Mouse (Mus musculus): ENCODE results near the gene Hoxa11. TPM values are rescaled to one million over a fixed set of nuclear protein-coding genes. Genes with fewer than 3 reads are reported as not detected.

Gene Hoxa11
- polyA plus RNA-seq, 1 experiment, result not detected

GRCm38 (mm10) chr6:52272766-52273655 is 27.4 kb upstream of the Hoxa11 start:
- H3K27me3 ChIP-seq (ENCODE audit: control insufficient read depth, insufficient read depth, low read length, poor library complexity, severe bottlenecking), result peaks cover 19% of the 10 kb centered on the region
- H3K4me3 ChIP-seq (ENCODE audit: low read depth, low read length), result peak overlapping the region; percentile 33
- H3K9me3 ChIP-seq (replicated peaks; ENCODE audit: control insufficient read depth, insufficient read depth, low read length, poor library complexity, severe bottlenecking), result no peaks in the 10 kb centered on the region
- no peaks in the 10 kb centered on the region for H3K4me1 ChIP-seq (ENCODE audit: control insufficient read depth, insufficient read depth, low read length)
- no peak overlapping the region for H3K9ac ChIP-seq (ENCODE audit: low read depth, poor library complexity, severe bottlenecking)
- H3K27ac ChIP-seq (ENCODE audit: insufficient read depth, low read length), result no peak overlapping the region
- H3K36me3 ChIP-seq (ENCODE audit: control insufficient read depth, insufficient read depth, low read length, poor library complexity, severe bottlenecking), result no peaks in the 10 kb centered on the region
- TF ChIP-seq EP300 (IDR thresholded peaks at IDR 0.05; ENCODE audit: insufficient read depth, low read depth, low read length) (no peak), CTCF (IDR thresholded peaks at IDR 0.05; ENCODE audit: low read depth, low read length) (no peak), POLR2A (IDR thresholded peaks at IDR 0.05; ENCODE audit: insufficient read depth, low read length) (no peak)

GRCm38 (mm10) chr6:52270494-52271480 is 25.2 kb upstream of the Hoxa11 start:
- H3K36me3 ChIP-seq (ENCODE audit: control insufficient read depth, insufficient read depth, low read length, poor library complexity, severe bottlenecking), result no peaks in the 10 kb centered on the region
- no peak overlapping the region for H3K4me3 ChIP-seq (ENCODE audit: low read depth, low read length)
- no peak overlapping the region for H3K27ac ChIP-seq (ENCODE audit: insufficient read depth, low read length)
- TF ChIP-seq EP300 (IDR thresholded peaks at IDR 0.05; ENCODE audit: insufficient read depth, low read depth, low read length) (no peak), CTCF (IDR thresholded peaks at IDR 0.05; ENCODE audit: low read depth, low read length) (peak; percentile 53), POLR2A (IDR thresholded peaks at IDR 0.05; ENCODE audit: insufficient read depth, low read length) (no peak)
- no peaks in the 10 kb centered on the region for H3K4me1 ChIP-seq (ENCODE audit: control insufficient read depth, insufficient read depth, low read length)
- H3K9ac ChIP-seq (ENCODE audit: low read depth, poor library complexity, severe bottlenecking), result no peak overlapping the region
- peaks cover 24% of the 10 kb centered on the region for H3K27me3 ChIP-seq (ENCODE audit: control insufficient read depth, insufficient read depth, low read length, poor library complexity, severe bottlenecking)
- H3K9me3 ChIP-seq (replicated peaks; ENCODE audit: control insufficient read depth, insufficient read depth, low read length, poor library complexity, severe bottlenecking), result no peaks in the 10 kb centered on the region

- no peaks in the 10 kb centered on the region for H3K4me1 ChIP-seq (ENCODE audit: control insufficient read depth, insufficient read depth, low read length)
- no peak overlapping the region for H3K4me3 ChIP-seq (ENCODE audit: low read depth, low read length)
- no peak overlapping the region for H3K9ac ChIP-seq (ENCODE audit: low read depth, poor library complexity, severe bottlenecking)
- TF ChIP-seq CTCF (IDR thresholded peaks at IDR 0.05; ENCODE audit: low read depth, low read length), result no peak
- TF ChIP-seq EP300 (IDR thresholded peaks at IDR 0.05; ENCODE audit: insufficient read depth, low read depth, low read length), result no peak
- TF ChIP-seq POLR2A (IDR thresholded peaks at IDR 0.05; ENCODE audit: insufficient read depth, low read length), result no peak
- no peak overlapping the region for H3K27ac ChIP-seq (ENCODE audit: insufficient read depth, low read length)
- no peaks in the 10 kb centered on the region for H3K9me3 ChIP-seq (replicated peaks; ENCODE audit: control insufficient read depth, insufficient read depth, low read length, poor library complexity, severe bottlenecking)
- peaks cover 24% of the 10 kb centered on the region for H3K27me3 ChIP-seq (ENCODE audit: control insufficient read depth, insufficient read depth, low read length, poor library complexity, severe bottlenecking)
- no peaks in the 10 kb centered on the region for H3K36me3 ChIP-seq (ENCODE audit: control insufficient read depth, insufficient read depth, low read length, poor library complexity, severe bottlenecking)
Observed at GRCm38 (mm10) chr6:52268756-52269155, 23.1 kb upstream of the Hoxa11 start.

- Histone ChIP-seq H3K36me3 (ENCODE audit: control insufficient read depth, insufficient read depth, low read length, poor library complexity, severe bottlenecking) (no peaks in the 10 kb centered on the region), H3K9me3 (replicated peaks; ENCODE audit: control insufficient read depth, insufficient read depth, low read length, poor library complexity, severe bottlenecking) (no peaks in the 10 kb centered on the region), H3K27ac (ENCODE audit: insufficient read depth, low read length) (no peak overlapping the region), H3K4me1 (ENCODE audit: control insufficient read depth, insufficient read depth, low read length) (no peaks in the 10 kb centered on the region), H3K9ac (ENCODE audit: low read depth, poor library complexity, severe bottlenecking) (no peak overlapping the region), H3K27me3 (ENCODE audit: control insufficient read depth, insufficient read depth, low read length, poor library complexity, severe bottlenecking) (peaks cover 26% of the 10 kb centered on the region), H3K4me3 (ENCODE audit: low read depth, low read length) (no peak overlapping the region)
- TF ChIP-seq CTCF (IDR thresholded peaks at IDR 0.05; ENCODE audit: low read depth, low read length) (no peak), POLR2A (IDR thresholded peaks at IDR 0.05; ENCODE audit: insufficient read depth, low read length) (no peak), EP300 (IDR thresholded peaks at IDR 0.05; ENCODE audit: insufficient read depth, low read depth, low read length) (no peak)
Observed at GRCm38 (mm10) chr6:52268341-52268740, 22.7 kb upstream of the Hoxa11 start.

GRCm38 (mm10) chr6:52267691-52268090 is 22.1 kb upstream of the Hoxa11 start:
- TF ChIP-seq EP300 (IDR thresholded peaks at IDR 0.05; ENCODE audit: insufficient read depth, low read depth, low read length) (no peak), POLR2A (IDR thresholded peaks at IDR 0.05; ENCODE audit: insufficient read depth, low read length) (no peak), CTCF (IDR thresholded peaks at IDR 0.05; ENCODE audit: low read depth, low read length) (no peak)
- H3K4me1 ChIP-seq (ENCODE audit: control insufficient read depth, insufficient read depth, low read length), result no peaks in the 10 kb centered on the region
- no peaks in the 10 kb centered on the region for H3K9me3 ChIP-seq (replicated peaks; ENCODE audit: control insufficient read depth, insufficient read depth, low read length, poor library complexity, severe bottlenecking)
- no peaks in the 10 kb centered on the region for H3K36me3 ChIP-seq (ENCODE audit: control insufficient read depth, insufficient read depth, low read length, poor library complexity, severe bottlenecking)
- H3K4me3 ChIP-seq (ENCODE audit: low read depth, low read length), result no peak overlapping the region
- H3K27ac ChIP-seq (ENCODE audit: insufficient read depth, low read length), result no peak overlapping the region
- no peak overlapping the region for H3K9ac ChIP-seq (ENCODE audit: low read depth, poor library complexity, severe bottlenecking)
- peaks cover 27% of the 10 kb centered on the region for H3K27me3 ChIP-seq (ENCODE audit: control insufficient read depth, insufficient read depth, low read length, poor library complexity, severe bottlenecking)

Measured in ES-Bruce4 (cell line).